Mouse (Mus musculus) right cerebral cortex, postnatal 25 days (tissue): ENCODE measurements around the gene Epas1.

Experiments used
- DNase-seq: peaks from one replicate; pipeline ENCODE4 v3.0.0; 2022

The Epas1 gene

GRCm38 (mm10) chr17:86795773-86796172, 42.3 kb downstream of the Epas1 start:
- DNase-seq = no peak

- no peak for DNase-seq
Observed at GRCm38 (mm10) chr17:86797031-86797430, 43.5 kb downstream of the Epas1 start.

- no peak for DNase-seq
Observed at GRCm38 (mm10) chr17:86798460-86798859, 45.0 kb downstream of the Epas1 start.

- DNase-seq = no peak
Observed at GRCm38 (mm10) chr17:86798951-86799350, 45.5 kb downstream of the Epas1 start.

- DNase-seq = no peak
Observed at GRCm38 (mm10) chr17:86800535-86800934, 47.0 kb downstream of the Epas1 start.

- no peak for DNase-seq
Observed at GRCm38 (mm10) chr17:86801213-86801815, 47.8 kb downstream of the Epas1 start.

- DNase-seq = no peak
Observed at GRCm38 (mm10) chr17:86801876-86802275, 48.4 kb downstream of the Epas1 start.

- no peak for DNase-seq
Observed at GRCm38 (mm10) chr17:86802351-86802985, 49.0 kb downstream of the Epas1 start.

GRCm38 (mm10) chr17:86803147-86803546, 49.6 kb downstream of the Epas1 start:
- no peak for DNase-seq

GRCm38 (mm10) chr17:86803653-86804052, 50.2 kb downstream of the Epas1 start:
- DNase-seq = no peak

GRCm38 (mm10) chr17:86812029-86812428, 58.5 kb downstream of the Epas1 start:
- no peak for DNase-seq

GRCm38 (mm10) chr17:86814320-86814719, 60.8 kb downstream of the Epas1 start:
- no peak for DNase-seq

GRCm38 (mm10) chr17:86815016-86815865, 61.7 kb downstream of the Epas1 start:
- no peak for DNase-seq

- no peak for DNase-seq
Observed at GRCm38 (mm10) chr17:86822017-86822737, 68.7 kb downstream of the Epas1 start.

GRCm38 (mm10) chr17:86824502-86825162, 71.1 kb downstream of the Epas1 start:
- no peak for DNase-seq

GRCm38 (mm10) chr17:86825163-86825902, 71.8 kb downstream of the Epas1 start:
- DNase-seq = no peak

GRCm38 (mm10) chr17:86826376-86826775, 72.9 kb downstream of the Epas1 start:
- DNase-seq = no peak

- no peak for DNase-seq
Observed at GRCm38 (mm10) chr17:86827391-86828165, 74.1 kb downstream of the Epas1 start.

GRCm38 (mm10) chr17:86828500-86828899, 75.0 kb downstream of the Epas1 start:
- DNase-seq = no peak

GRCm38 (mm10) chr17:86829383-86830175, 76.1 kb downstream of the Epas1 start:
- no peak for DNase-seq
